Mouse (Mus musculus): ENCODE data around the gene Lrrc10. TPM values are rescaled to one million over a fixed set of nuclear protein-coding genes. Genes with fewer than 3 reads are reported as not detected.

Lrrc10 gene
- polyA plus RNA-seq (2015; fragmentation: Nextera tagmentation; extraction: Ambion mirVana): not detected in 2 replicates

- Histone ChIP-seq H3K4me2 (ENCODE audit: low read length) (peak within 1 kb of the TSS; percentile 14), H3K4me1 (replicated peaks; ENCODE audit: insufficient read depth, low read length) (peaks cover 9% of the 10 kb centered on the region; the same call in 1 of the 2 replicates), H3K4me3 (replicated peaks; ENCODE audit: low read depth, low read length) (no peak within 1 kb of the TSS), H3K9me3 (replicated peaks; ENCODE audit: low read length) (no peaks in the 10 kb centered on the region), H3K27me3 (ENCODE audit: insufficient read depth, low read length) (no peaks in the 10 kb centered on the region), H3K36me3 (ENCODE audit: insufficient read depth, low read length) (0 out of 2 replicates have a peak, but pooled peaks cover 2% of the 10 kb centered on the region), H3K27ac (no peak within 1 kb of the TSS), H3K9ac (ENCODE audit: low read depth, low read length) (no peak within 1 kb of the TSS)
- no peak for DNase-seq (ENCODE audit: low spot score)
- TF ChIP-seq CTCF (IDR thresholded peaks at IDR 0.05; ENCODE audit: low read depth): no peak
- peak; percentile 45; the same call in 1 of the 2 replicates for ATAC-seq (replicated peaks; ENCODE audit: low FRiP score, low read depth)
- WGBS: 44% methylated on average over 40 of the region's 40 CpGs
Observed at GRCm38 (mm10) chr10:117045175-117046056, at the start of gene Lrrc10. Gene Lrrc10, plus strand, starts transcription at chr10:117045341.

GRCm38 (mm10) chr10:116995584-116996235 lies 49.4 kb upstream of the Lrrc10 start:
- H3K27me3 ChIP-seq (ENCODE audit: insufficient read depth, low read length): no peaks in the 10 kb centered on the region
- H3K4me3 ChIP-seq (replicated peaks; ENCODE audit: low read depth, low read length): no peak overlapping the region
- H3K4me2 ChIP-seq (ENCODE audit: low read length): no peak overlapping the region
- H3K27ac ChIP-seq: no peak overlapping the region
- no peaks in the 10 kb centered on the region for H3K9me3 ChIP-seq (replicated peaks; ENCODE audit: low read length)
- no peaks in the 10 kb centered on the region for H3K4me1 ChIP-seq (replicated peaks; ENCODE audit: insufficient read depth, low read length)
- H3K9ac ChIP-seq (ENCODE audit: low read depth, low read length): no peak overlapping the region
- 61% methylated on average over 6 of the region's 6 CpGs for WGBS
- ATAC-seq (replicated peaks; ENCODE audit: low FRiP score, low read depth) (no peak), DNase-seq (ENCODE audit: low spot score) (no peak)
- no peaks in the 10 kb centered on the region for H3K36me3 ChIP-seq (ENCODE audit: insufficient read depth, low read length)
- TF ChIP-seq CTCF (IDR thresholded peaks at IDR 0.05; ENCODE audit: low read depth): no peak

- 39% methylated on average over 6 of the region's 6 CpGs for WGBS
- TF ChIP-seq CTCF (IDR thresholded peaks at IDR 0.05; ENCODE audit: low read depth): no peak
- Histone ChIP-seq H3K36me3 (ENCODE audit: insufficient read depth, low read length) (no peaks in the 10 kb centered on the region), H3K4me2 (ENCODE audit: low read length) (no peak overlapping the region), H3K9me3 (replicated peaks; ENCODE audit: low read length) (no peaks in the 10 kb centered on the region), H3K27me3 (ENCODE audit: insufficient read depth, low read length) (no peaks in the 10 kb centered on the region), H3K9ac (ENCODE audit: low read depth, low read length) (no peak overlapping the region), H3K27ac (no peak overlapping the region), H3K4me3 (replicated peaks; ENCODE audit: low read depth, low read length) (no peak overlapping the region), H3K4me1 (replicated peaks; ENCODE audit: insufficient read depth, low read length) (no peaks in the 10 kb centered on the region)
- DNase-seq (ENCODE audit: low spot score) (no peak), ATAC-seq (replicated peaks; ENCODE audit: low FRiP score, low read depth) (peak; percentile 83)
Observed at GRCm38 (mm10) chr10:116996236-116996600, 48.9 kb upstream of the Lrrc10 start.

- Histone ChIP-seq H3K4me3 (replicated peaks; ENCODE audit: low read depth, low read length) (no peak overlapping the region), H3K9me3 (replicated peaks; ENCODE audit: low read length) (no peaks in the 10 kb centered on the region)
- peak; percentile 6; the same call in 1 of the 2 replicates for TF ChIP-seq CTCF (IDR thresholded peaks at IDR 0.05; ENCODE audit: low read depth)
Observed at GRCm38 (mm10) chr10:116998716-116999455, 46.3 kb upstream of the Lrrc10 start.

GRCm38 (mm10) chr10:117000975-117001374 lies 44.2 kb upstream of the Lrrc10 start:
- H3K27me3 ChIP-seq (ENCODE audit: insufficient read depth, low read length): no peaks in the 10 kb centered on the region
- 64% methylated on average over 12 of the region's 12 CpGs for WGBS
- H3K4me1 ChIP-seq (replicated peaks; ENCODE audit: insufficient read depth, low read length): no peaks in the 10 kb centered on the region
- no peak for DNase-seq (ENCODE audit: low spot score)
- no peak overlapping the region for H3K27ac ChIP-seq
- H3K9me3 ChIP-seq (replicated peaks; ENCODE audit: low read length): no peaks in the 10 kb centered on the region
- no peak overlapping the region for H3K9ac ChIP-seq (ENCODE audit: low read depth, low read length)
- TF ChIP-seq CTCF (IDR thresholded peaks at IDR 0.05; ENCODE audit: low read depth): no peak
- no peak for ATAC-seq (replicated peaks; ENCODE audit: low FRiP score, low read depth)
- H3K36me3 ChIP-seq (ENCODE audit: insufficient read depth, low read length): no peaks in the 10 kb centered on the region
- H3K4me3 ChIP-seq (replicated peaks; ENCODE audit: low read depth, low read length): no peak overlapping the region
- H3K4me2 ChIP-seq (ENCODE audit: low read length): no peak overlapping the region

More at GRCm38 (mm10) chr10:116998716-116999455, 46.3 kb upstream of the Lrrc10 start:
- Histone ChIP-seq H3K27ac (no peak overlapping the region), H3K4me2 (ENCODE audit: low read length) (no peak overlapping the region), H3K27me3 (ENCODE audit: insufficient read depth, low read length) (no peaks in the 10 kb centered on the region), H3K9ac (ENCODE audit: low read depth, low read length) (no peak overlapping the region), H3K36me3 (ENCODE audit: insufficient read depth, low read length) (no peaks in the 10 kb centered on the region), H3K4me1 (replicated peaks; ENCODE audit: insufficient read depth, low read length) (no peaks in the 10 kb centered on the region)
- ATAC-seq (replicated peaks; ENCODE audit: low FRiP score, low read depth) (no peak), DNase-seq (ENCODE audit: low spot score) (no peak)
- 75% methylated on average over 17 of the region's 17 CpGs for WGBS

GRCm38 (mm10) chr10:117004695-117005094 lies 40.4 kb upstream of the Lrrc10 start:
- Histone ChIP-seq H3K4me1 (replicated peaks; ENCODE audit: insufficient read depth, low read length) (no peaks in the 10 kb centered on the region), H3K9me3 (replicated peaks; ENCODE audit: low read length) (no peaks in the 10 kb centered on the region), H3K36me3 (ENCODE audit: insufficient read depth, low read length) (no peaks in the 10 kb centered on the region), H3K4me3 (replicated peaks; ENCODE audit: low read depth, low read length) (no peak overlapping the region), H3K9ac (ENCODE audit: low read depth, low read length) (no peak overlapping the region), H3K27me3 (ENCODE audit: insufficient read depth, low read length) (no peaks in the 10 kb centered on the region), H3K27ac (no peak overlapping the region), H3K4me2 (ENCODE audit: low read length) (no peak overlapping the region)
- 69% methylated on average over 5 of the region's 5 CpGs for WGBS
- TF ChIP-seq CTCF (IDR thresholded peaks at IDR 0.05; ENCODE audit: low read depth): no peak
- no peak for DNase-seq (ENCODE audit: low spot score)
- no peak for ATAC-seq (replicated peaks; ENCODE audit: low FRiP score, low read depth)
